Mouse (Mus musculus) E14TG2a.4 (cell line): Measurements from ENCODE around the gene Zbtb17.

Experiments
- CTCF ChIP-seq: conservative IDR thresholded peaks from 2 replicates; pipeline ENCODE4 v1.5.1; 2014; ENCODE audit warnings: low read length
- NANOG ChIP-seq: IDR thresholded peaks from 2 replicates; pipeline ENCODE4 v1.6.1; 2014; ENCODE audit warnings: borderline replicate concordance, low read length, mixed read lengths
- POU5F1 ChIP-seq: IDR thresholded peaks from 2 replicates; pipeline ENCODE4 v1.6.1; 2014; ENCODE audit warnings: low read length, borderline replicate concordance

DNA sequence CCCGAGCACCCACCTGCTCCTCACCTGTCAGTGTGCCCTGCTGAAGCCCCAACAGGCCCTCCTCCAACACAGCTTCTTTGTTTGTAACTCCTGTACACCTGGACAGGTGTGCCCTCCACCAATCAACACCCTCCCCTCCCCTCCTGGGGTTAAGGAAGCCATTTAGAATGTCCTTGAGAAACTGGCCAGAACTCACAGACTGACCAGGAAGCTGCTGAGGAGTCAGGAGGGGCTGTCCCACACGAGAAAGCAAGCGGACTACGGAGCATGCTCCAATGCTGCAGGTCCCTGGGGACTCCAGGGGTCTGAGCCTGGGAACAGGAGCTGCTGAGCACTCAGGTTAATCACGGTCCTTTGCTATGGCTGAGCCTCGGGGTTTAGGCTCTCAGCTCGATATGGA lies 28.5 kb upstream of the Zbtb17 start, which contains the start of gene Clcnkb:
- no peak for TF ChIP-seq CTCF
- TF ChIP-seq NANOG, result no peak
- TF ChIP-seq POU5F1, result no peak
